Mouse (Mus musculus) CH12.LX (cell line): ENCODE results near the gene Ccdc134. TPM values are rescaled to one million over a fixed set of nuclear protein-coding genes. Genes with fewer than 3 reads are reported as not detected.

Experiments used
- DNase-seq: peaks from one replicate; pipeline ENCODE4 v3.0.0-alpha.2; 2013; ENCODE audit errors: extremely low read depth
- H3K27ac ChIP-seq: 2 replicates; pipeline ENCODE4 v1.5.1; 2012; ENCODE audit warnings: low read depth, mild to moderate bottlenecking, control low read depth, moderate library complexity; ENCODE audit not compliant: insufficient read depth
- H3K27me3 ChIP-seq: replicated peaks from 2 replicates; pipeline ENCODE3; 2012; ENCODE audit warnings: inconsistent platforms
- H3K36me3 ChIP-seq, 2 experiments: replicated peaks in 1 of 2; 2 replicates each; pipeline versions ENCODE3 to v1.6.1; 2012; ENCODE audit warnings: inconsistent platforms in 1 of 2, low read length in 1 of 2, mild to moderate bottlenecking in 1 of 2, mixed read lengths in 1 of 2, moderate library complexity in 1 of 2; ENCODE audit not compliant: control insufficient read depth in 1 of 2, insufficient read depth in 1 of 2
- H3K4me1 ChIP-seq, 2 experiments: 2 replicates each; pipeline ENCODE4 v1.6.1; 2012; ENCODE audit warnings: inconsistent platforms in 1 of 2, moderate library complexity in 1 of 2; ENCODE audit not compliant: insufficient read depth in 2 of 2, control insufficient read depth in 1 of 2
- H3K4me2 ChIP-seq: 2 replicates; pipeline ENCODE4 v1.6.1; 2012; ENCODE audit warnings: low read depth, mild to moderate bottlenecking, control low read depth; ENCODE audit not compliant: poor library complexity, insufficient read depth, severe bottlenecking
- H3K4me3 ChIP-seq, 3 experiments: fragments of 150-350 bp in 1 of 3; sonication (generic) in 1 of 3; replicated peaks in 1 of 3; 2 replicates each; pipeline versions ENCODE3 to v1.5.1; 2011 to 2012; ENCODE audit warnings: low read depth in 2 of 3, low read length in 2 of 3, mild to moderate bottlenecking in 2 of 3, moderate library complexity in 2 of 3, control low read depth in 1 of 3, improper control_type of control experiment in 1 of 3, inconsistent platforms in 1 of 3, mixed read lengths in 1 of 3; ENCODE audit not compliant: poor library complexity in 1 of 3
- H3K79me2 ChIP-seq: replicated peaks from 2 replicates; pipeline ENCODE4 v1.6.1; 2012; ENCODE audit warnings: mild to moderate bottlenecking, moderate library complexity; ENCODE audit not compliant: control insufficient read depth, poor library complexity, insufficient read depth, severe bottlenecking; ENCODE audit errors: extremely low read depth
- H3K9ac ChIP-seq: 2 replicates; pipeline ENCODE4 v1.6.1; 2012; ENCODE audit warnings: low read depth, mild to moderate bottlenecking, control low read depth, moderate library complexity; ENCODE audit not compliant: insufficient read depth
- H3K9me3 ChIP-seq: replicated peaks from 2 replicates; pipeline ENCODE3; 2012; ENCODE audit warnings: low read length, inconsistent platforms, mixed read lengths
- BHLHE40 ChIP-seq: IDR thresholded peaks from 2 replicates; pipeline ENCODE4 v1.6.1; 2011; ENCODE audit warnings: mild to moderate bottlenecking, low read depth, low read length, improper control_type of control experiment
- CHD2 ChIP-seq: IDR thresholded peaks from 2 replicates; pipeline ENCODE4 v1.6.1; 2011; ENCODE audit warnings: low read length, improper control_type of control experiment
- CTCF ChIP-seq, 2 experiments: IDR thresholded peaks in 1 of 2; conservative IDR thresholded peaks in 1 of 2; 2 replicates each; pipeline ENCODE4 v1.5.1; 2011 to 2012; ENCODE audit warnings: low read depth in 2 of 2, low read length in 2 of 2, improper control_type of control experiment in 1 of 2, inconsistent platforms in 1 of 2, mild to moderate bottlenecking in 1 of 2, moderate library complexity in 1 of 2
- E2F4 ChIP-seq: IDR thresholded peaks from 2 replicates; pipeline ENCODE4 v1.6.1; 2011; ENCODE audit warnings: low read depth, low read length, improper control_type of control experiment; ENCODE audit not compliant: insufficient replicate concordance
- EP300 ChIP-seq: IDR thresholded peaks from 2 replicates; pipeline ENCODE4 v1.6.1; 2011; ENCODE audit warnings: low read length, improper control_type of control experiment
- HCFC1 ChIP-seq: IDR thresholded peaks from 2 replicates; pipeline ENCODE4 v1.6.1; 2012; ENCODE audit warnings: low read depth, mild to moderate bottlenecking, inconsistent platforms, low read length, improper control_type of control experiment
- IRF4 ChIP-seq: IDR thresholded peaks from 2 replicates; pipeline ENCODE4 v1.6.1; 2014; ENCODE audit warnings: low read depth, mild to moderate bottlenecking, inconsistent platforms, low read length, improper control_type of control experiment
- JUND ChIP-seq: conservative IDR thresholded peaks from 2 replicates; pipeline ENCODE4 v1.6.1; 2011; ENCODE audit warnings: low read depth, low read length, improper control_type of control experiment
- MAX ChIP-seq: IDR thresholded peaks from 2 replicates; pipeline ENCODE4 v1.6.1; 2011; ENCODE audit warnings: low read length, improper control_type of control experiment
- MAZ ChIP-seq: IDR thresholded peaks from 2 replicates; pipeline ENCODE4 v1.6.1; 2012; ENCODE audit warnings: low read depth, mild to moderate bottlenecking, inconsistent platforms, low read length, improper control_type of control experiment, moderate library complexity
- MEF2A ChIP-seq: IDR thresholded peaks from 2 replicates; pipeline ENCODE4 v1.6.1; 2014; ENCODE audit warnings: low read depth, mild to moderate bottlenecking, inconsistent platforms, low read length, improper control_type of control experiment, borderline replicate concordance
- MXI1 ChIP-seq: IDR thresholded peaks from 2 replicates; pipeline ENCODE4 v1.6.1; 2011; ENCODE audit warnings: mild to moderate bottlenecking, low read depth, low read length, improper control_type of control experiment
- MYC ChIP-seq: IDR thresholded peaks from 2 replicates; pipeline ENCODE4 v1.6.1; 2011; ENCODE audit warnings: low read depth, mild to moderate bottlenecking, improper control_type of control experiment, low read length
- NELFE ChIP-seq: IDR thresholded peaks from 2 replicates; pipeline ENCODE4 v1.6.1; 2011; ENCODE audit warnings: low read depth, low read length, improper control_type of control experiment
- POLR2A ChIP-seq: IDR thresholded peaks from 2 replicates; pipeline ENCODE4 v1.6.1; 2011; ENCODE audit warnings: low read depth, mild to moderate bottlenecking, improper control_type of control experiment, low read length
- RAD21 ChIP-seq: IDR thresholded peaks from 2 replicates; pipeline ENCODE4 v1.6.1; 2011; ENCODE audit warnings: low read depth, mild to moderate bottlenecking, low read length, improper control_type of control experiment, moderate library complexity
- TBP ChIP-seq: conservative IDR thresholded peaks from 2 replicates; pipeline ENCODE4 v1.6.1; 2011; ENCODE audit warnings: low read depth, low read length, improper control_type of control experiment
- TCF12 ChIP-seq: IDR thresholded peaks from 2 replicates; pipeline ENCODE4 v1.6.1; 2014; ENCODE audit warnings: low read depth, mild to moderate bottlenecking, inconsistent platforms, low read length, improper control_type of control experiment
- ZMIZ1 ChIP-seq: IDR thresholded peaks from 2 replicates; pipeline ENCODE4 v1.6.1; 2012; ENCODE audit warnings: low read depth, mild to moderate bottlenecking, inconsistent platforms, low read length, improper control_type of control experiment
- dilution Hi-C: fragments of 300-500 bp; cut with MboI; formaldehyde crosslinking; loops from 2 replicates; pipeline ENCODE4 v1.14.3; 2020; ENCODE audit warnings: low sequenced_read_pairs; ENCODE audit not compliant: extremely low pct_unique_long_range_greater_than_20kb, extremely low pct_ligation_motif_present
- in situ Hi-C: fragments of 300-500 bp; cut with MboI; formaldehyde crosslinking; loops from 3 replicates; pipeline ENCODE4 v1.14.3; 2019; ENCODE audit warnings: low sequenced_read_pairs, low pct_ligation_motif_present, low pct_unique_long_range_greater_than_20kb, mixed read lengths
- polyA plus RNA-seq: library from polyadenylated mRNA; unstranded; fragments of >175 nt; gene quantifications from 2 replicates; pipeline ENCODE4 v1.2.1, GENCODE M21; 2012; ENCODE audit warnings: low read depth; ENCODE audit not compliant: insufficient read length
- total RNA-seq, 2 experiments: library from RNA; depleted of rRNA; stranded (reverse); fragments of 300-350 nt in 1 of 2; fragments of >200 nt in 1 of 2; gene quantifications; 2 replicates each; pipeline ENCODE4 v1.2.3; 2012 to 2014

The Ccdc134 gene
- total and polyA plus RNA-seq, 3 experiments, result 35.7 to 43.6 (median 37.1) TPM

DNA sequence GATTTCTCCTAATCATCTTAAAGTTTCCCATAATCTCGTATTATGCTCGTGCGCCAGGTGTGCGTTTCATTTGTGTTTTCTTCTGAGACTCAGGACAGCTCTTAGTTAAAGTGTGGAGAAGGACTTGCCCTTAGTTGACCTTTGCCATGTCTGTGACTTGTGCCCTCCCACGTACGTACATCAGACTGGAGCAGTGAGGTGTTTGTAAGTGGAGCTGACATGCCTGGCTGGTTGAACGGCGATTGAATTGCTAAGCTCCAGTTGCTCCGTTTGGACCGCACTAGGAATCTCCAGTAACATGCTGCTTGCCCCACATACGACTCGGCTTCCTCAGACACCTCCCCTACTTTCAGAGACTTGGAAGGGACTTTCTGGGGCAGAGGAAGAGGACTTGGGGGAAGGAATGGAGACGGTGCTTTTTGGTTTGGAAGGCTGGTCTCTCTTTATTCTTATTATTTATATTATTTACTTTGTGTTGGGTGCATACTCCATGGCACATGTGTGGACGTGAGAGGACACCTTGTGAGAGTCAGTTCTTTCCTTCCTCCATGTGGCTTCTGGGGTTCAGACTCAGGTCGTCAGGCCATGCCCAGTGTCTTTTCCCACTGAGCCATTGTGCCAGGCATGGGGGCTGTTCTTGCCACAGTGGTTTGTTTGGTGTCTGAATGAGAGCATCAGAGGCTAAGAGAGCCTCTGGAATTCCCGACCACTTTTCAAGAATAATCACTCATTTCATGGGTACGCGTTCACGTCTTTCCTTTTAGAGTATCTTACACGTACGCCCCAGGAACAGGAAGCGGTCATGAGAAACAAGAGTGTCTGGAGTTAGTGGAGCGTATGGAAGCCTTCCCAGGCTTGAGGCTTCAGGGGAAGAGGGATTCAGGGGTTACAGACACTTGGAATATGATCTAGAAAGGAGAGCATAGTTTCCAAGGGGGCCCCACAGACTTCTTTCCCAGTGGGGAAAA is 39.8 kb downstream of the Ccdc134 start:
- in situ Hi-C loops (no loop called here), dilution Hi-C loops (no loop called here)
- H3K27ac ChIP-seq, result peak overlapping the region; percentile 96
- H3K4me3 ChIP-seq, result peak overlapping the region; percentile 13 to 41 (median 28)
- no peak for TF ChIP-seq MEF2A
- no peak for TF ChIP-seq ZMIZ1
- TF ChIP-seq EP300, result 0 out of 2 replicates have a peak, but pooled peaks have one; percentile 9
- 0 out of 2 replicates have a peak, but pooled peaks have one; percentile 24 for TF ChIP-seq BHLHE40
- no peak for TF ChIP-seq CTCF (conservative IDR thresholded peaks at IDR 0.05 in 1 of 2, IDR thresholded peaks at IDR 0.05 in 1 of 2; ENCODE audit: low read depth in 2 of 2, low read length in 2 of 2)
- no peak for TF ChIP-seq HCFC1
- TF ChIP-seq RAD21, result no peak
- TF ChIP-seq MXI1, result peak; percentile 75; the same call in 1 of the 2 replicates
- 0 out of 2 replicates have a peak, but pooled peaks have one; percentile 14 for TF ChIP-seq IRF4
- TF ChIP-seq TCF12, result 0 out of 2 replicates have a peak, but pooled peaks have one; percentile 9
- no peak for TF ChIP-seq JUND
- TF ChIP-seq MYC, result 0 out of 2 replicates have a peak, but pooled peaks have one; percentile 44
- TF ChIP-seq TBP, result no peak
- 0 out of 2 replicates have a peak, but pooled peaks have one; percentile 20 for TF ChIP-seq POLR2A
- TF ChIP-seq CHD2, result no peak
- peaks cover 59% of the 10 kb centered on the region for H3K79me2 ChIP-seq
- H3K36me3 ChIP-seq, result peaks cover 27 to 48% of the 10 kb centered on the region in 2 experiments
- H3K9me3 ChIP-seq, result no peaks in the 10 kb centered on the region
- peak overlapping the region; percentile 73 for H3K9ac ChIP-seq
- peak overlapping the region; percentile 96 for H3K4me2 ChIP-seq
- H3K27me3 ChIP-seq, result no peaks in the 10 kb centered on the region
- no peak for DNase-seq
- H3K4me1 ChIP-seq, result peaks cover 9 to 53% of the 10 kb centered on the region in 2 experiments

DNA sequence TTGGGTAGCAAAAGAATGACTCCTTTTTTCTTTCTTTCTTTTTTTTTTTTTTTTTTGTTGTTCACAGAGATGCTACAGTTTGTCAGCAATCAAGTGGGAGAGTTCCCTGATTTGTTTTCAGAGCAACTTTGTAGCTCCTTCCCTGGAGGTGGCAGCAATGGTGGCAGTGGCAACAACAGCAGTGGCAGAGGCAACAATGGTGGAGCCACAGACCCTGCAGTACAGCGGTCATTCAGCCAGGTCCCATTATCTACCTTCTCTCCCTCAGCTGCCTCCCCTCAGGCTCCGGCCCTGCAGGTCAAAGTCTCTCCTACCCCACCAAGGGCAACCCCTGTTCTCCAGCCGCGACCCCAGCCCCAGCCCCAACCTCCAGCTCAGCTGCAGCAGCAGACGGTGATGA is 41.9 kb downstream of the Ccdc134 start:
- Histone ChIP-seq H3K9me3 (no peaks in the 10 kb centered on the region), H3K27ac (peak overlapping the region; percentile 0; the same call in 1 of the 2 replicates), H3K4me2 (no peak overlapping the region), H3K9ac (no peak overlapping the region), H3K4me1 (peaks cover 9 to 37% of the 10 kb centered on the region in 2 experiments), H3K4me3 (no peak overlapping the region), H3K27me3 (no peaks in the 10 kb centered on the region), H3K79me2 (peaks cover 47% of the 10 kb centered on the region), H3K36me3 (peaks cover 43 to 69% of the 10 kb centered on the region in 2 experiments)
- DNase-seq, result no peak
- dilution Hi-C loops (no loop called here), in situ Hi-C loops (no loop called here)
- TF ChIP-seq NELFE (no peak), MAZ (no peak), MAX (no peak), HCFC1 (no peak), TBP (no peak), E2F4 (no peak)
